Mouse (Mus musculus) layer of hippocampus, adult 2 months (tissue): Measurements from ENCODE around the gene 4930480E11Rik. TPM values are rescaled to one million over a fixed set of nuclear protein-coding genes. Genes with fewer than 3 reads are reported as not detected.
"Not testable (repeated sequence)": the region's sequence is repeated elsewhere in the genome, so short reads cannot be mapped to it uniquely, and the experiment has no call there.

Experiments used
- DNase-seq, 2 experiments: peaks; one replicate each; pipeline ENCODE4 v3.0.0; 2022; ENCODE audit warnings: low spot score in 2 of 2
- H3K27ac ChIP-seq: fragments of 200-600 bp; 2 replicates; pipeline ENCODE4 v1.8.1; 2022
- H3K4me3 ChIP-seq: fragments of 200-600 bp; 2 replicates; pipeline ENCODE4 v1.8.1; 2022; ENCODE audit warnings: mild to moderate bottlenecking
- CTCF ChIP-seq: fragments of 200-600 bp; conservative IDR thresholded peaks from 2 replicates; pipeline ENCODE4 v1.8.1; 2022; ENCODE audit warnings: antibody characterized with exemption, mild to moderate bottlenecking, moderate library complexity
- long read RNA-seq, 2 experiments: library from polyadenylated mRNA; stranded (forward); transcript quantifications; one replicate each; pipeline ENCODE4 v2.0.0; 2021; ENCODE audit warnings: borderline mapping rate in 2 of 2
- total RNA-seq, 2 experiments: library from RNA; stranded (reverse); gene quantifications; 2 replicates each; pipeline ENCODE4 v1.2.3; 2021

The 4930480E11Rik gene
- not detected for total RNA-seq
- long read RNA-seq, experiment 1, result 0 reads
- long read RNA-seq, experiment 2, result 0 reads

DNA sequence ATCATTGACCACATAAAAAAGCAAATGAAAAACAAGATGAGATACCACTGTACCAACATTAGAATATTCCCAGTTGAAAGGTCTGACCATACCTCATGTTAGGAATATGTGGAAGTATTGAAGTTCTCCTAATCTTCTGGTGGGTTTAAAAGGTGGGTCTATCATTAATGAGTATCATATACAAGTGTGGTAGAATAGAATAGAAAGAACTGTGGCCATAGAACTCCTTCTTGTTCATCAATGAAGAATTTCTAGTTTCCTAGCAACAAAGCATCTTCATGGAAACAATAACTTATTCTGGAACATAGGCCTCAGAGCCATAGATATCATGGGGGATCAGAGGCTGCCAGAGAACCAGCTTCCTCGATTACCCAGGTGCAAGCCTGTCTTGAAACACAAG, at the start of gene 4930480E11Rik:
Gene 4930480E11Rik (plus strand): TSS at position 301 of the 400 bp plus-strand sequence.
- H3K4me3 ChIP-seq, result no peak within 1 kb of the TSS
- no peak for TF ChIP-seq CTCF
- DNase-seq, result no peak
- no peak within 1 kb of the TSS for H3K27ac ChIP-seq

- DNase-seq, H3K4me3 ChIP-seq, H3K27ac ChIP-seq: not testable (repeated sequence)
Observed at GRCm38 (mm10) chrX:78403346-78403745, 33.9 kb downstream of the 4930480E11Rik start.

Other genes with a start within 250 kb of the 4930480E11Rik start
- gene Gm5938, start 244.2 kb upstream of the 4930480E11Rik start, total RNA-seq, result not detected
- gene Obp1b, start 182.9 kb upstream of the 4930480E11Rik start, total RNA-seq, result not detected
- gene Gm14743, start 123.7 kb upstream of the 4930480E11Rik start, total RNA-seq, result not detected
- 1 to 10 TPM; 4.1 to 5.1 TPM for gene Prrg1, start 214.3 kb downstream of the 4930480E11Rik start, total RNA-seq